Mouse (Mus musculus): ENCODE data around the gene Kcnc3.

Kcnc3 gene

DNA sequence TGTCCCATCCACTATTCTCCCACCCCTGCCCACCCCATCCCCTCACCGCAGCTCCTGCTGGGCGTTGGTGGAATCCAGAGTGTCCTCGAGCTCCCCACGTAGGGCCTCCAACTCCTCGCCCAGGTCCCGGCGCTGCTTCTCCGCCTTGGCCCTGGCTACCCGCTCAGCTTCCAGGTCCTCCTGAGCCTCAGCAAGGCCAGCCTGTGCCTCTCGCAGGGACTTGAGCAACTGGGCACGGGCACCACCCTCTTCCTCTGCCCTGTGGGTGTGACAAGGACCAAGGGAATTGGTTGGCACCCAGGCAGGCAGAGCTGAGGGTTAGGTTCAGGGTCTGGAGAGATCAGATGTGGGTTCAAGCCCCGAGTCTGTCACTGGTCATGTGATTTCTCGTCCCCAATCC lies 36.5 kb downstream of the Kcnc3 start:
- DNase-seq (ENCODE audit: low read depth, low spot score) = no peak

DNA sequence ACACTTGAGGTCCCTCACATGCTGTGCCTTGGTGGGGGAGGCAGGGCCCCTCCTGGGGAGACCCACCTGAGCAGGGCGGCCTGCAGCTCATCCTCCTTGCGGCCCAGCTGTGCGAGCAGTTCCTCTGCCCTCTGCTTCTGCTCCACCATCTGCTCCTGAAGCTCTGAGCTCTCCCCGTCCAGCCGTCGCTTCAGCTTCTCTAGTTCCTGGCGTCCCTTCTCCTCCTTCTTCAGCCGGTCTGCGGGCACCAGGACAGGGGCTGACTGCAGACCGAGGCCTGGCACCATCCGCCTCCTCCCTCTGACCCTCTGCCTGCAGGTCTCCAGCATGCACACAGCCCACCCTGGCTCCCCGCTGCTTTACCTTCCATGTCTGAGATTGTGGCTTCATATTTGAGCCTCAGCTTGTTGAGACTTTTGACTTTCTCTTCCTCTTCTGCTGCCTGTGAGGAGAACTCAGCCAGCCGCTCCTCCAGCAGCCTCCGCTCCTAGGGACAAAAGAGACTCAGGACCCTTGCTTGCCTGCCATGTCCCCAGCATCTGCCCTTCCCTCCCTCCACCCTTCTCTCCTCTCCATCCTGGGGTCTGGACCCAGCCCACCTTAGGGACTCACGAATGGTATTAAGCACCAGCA lies 38.1 kb downstream of the Kcnc3 start:
- DNase-seq (ENCODE audit: low read depth, low spot score) = no peak

DNA sequence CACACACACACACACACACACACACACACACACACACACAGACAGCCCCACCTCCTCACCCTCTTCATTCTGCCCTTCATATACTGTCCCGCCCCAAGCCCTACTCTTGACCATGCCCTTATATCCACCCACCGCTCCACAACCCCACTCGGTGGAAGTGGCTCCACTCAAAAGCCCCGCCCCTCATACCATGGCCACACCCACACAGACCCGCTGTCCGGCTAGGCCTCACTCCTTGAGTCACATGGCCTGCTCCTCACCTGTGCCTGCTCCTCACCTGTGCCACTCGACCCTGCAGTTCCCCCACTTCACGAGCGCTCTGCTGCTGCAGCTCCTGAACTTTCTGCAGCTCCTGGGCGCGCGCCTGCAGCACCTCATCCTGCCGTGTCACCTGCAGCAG lies 40.0 kb downstream of the Kcnc3 start:
- no peak for DNase-seq (ENCODE audit: low read depth, low spot score)

DNA sequence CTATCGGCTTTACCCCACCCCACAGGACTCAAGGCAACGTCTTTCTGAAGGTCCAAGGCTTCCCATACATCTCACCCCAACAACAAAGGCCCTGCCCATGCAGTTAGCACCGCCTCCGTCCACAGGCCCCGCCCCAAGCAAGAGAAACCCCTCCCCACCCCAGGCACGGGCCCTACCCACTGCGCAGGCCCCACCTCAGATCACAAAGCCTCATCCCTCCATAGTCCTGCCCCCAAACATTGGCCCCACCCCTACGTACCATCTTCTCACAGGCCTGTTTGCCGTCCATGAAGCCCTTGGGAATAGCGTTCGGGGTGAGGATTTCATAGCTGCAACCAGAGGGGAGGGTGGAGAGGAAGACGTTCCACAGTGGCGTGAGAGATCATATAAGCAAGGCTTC lies 42.2 kb downstream of the Kcnc3 start:
- no peak for DNase-seq (ENCODE audit: low read depth, low spot score)

DNA sequence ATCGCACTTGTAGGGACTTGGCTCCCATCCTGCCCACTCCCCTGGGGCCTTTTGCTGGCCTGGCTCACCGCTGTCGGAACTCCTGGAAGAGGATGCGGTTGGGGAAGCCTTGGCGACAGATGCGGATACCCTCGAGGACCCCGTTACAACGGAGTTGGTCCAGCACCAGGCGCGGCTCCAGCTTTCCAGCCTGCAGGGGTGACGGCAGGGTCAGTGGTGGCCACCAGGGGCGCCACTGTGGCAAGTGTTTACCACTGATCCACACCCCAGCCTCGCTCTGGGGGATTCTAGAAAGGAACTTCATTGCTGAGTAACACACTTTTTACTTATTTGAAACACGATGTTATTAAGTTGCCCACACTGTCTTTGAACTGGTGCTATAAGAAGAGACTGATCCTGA lies 42.9 kb downstream of the Kcnc3 start:
- DNase-seq (ENCODE audit: low read depth, low spot score) = no peak

DNA sequence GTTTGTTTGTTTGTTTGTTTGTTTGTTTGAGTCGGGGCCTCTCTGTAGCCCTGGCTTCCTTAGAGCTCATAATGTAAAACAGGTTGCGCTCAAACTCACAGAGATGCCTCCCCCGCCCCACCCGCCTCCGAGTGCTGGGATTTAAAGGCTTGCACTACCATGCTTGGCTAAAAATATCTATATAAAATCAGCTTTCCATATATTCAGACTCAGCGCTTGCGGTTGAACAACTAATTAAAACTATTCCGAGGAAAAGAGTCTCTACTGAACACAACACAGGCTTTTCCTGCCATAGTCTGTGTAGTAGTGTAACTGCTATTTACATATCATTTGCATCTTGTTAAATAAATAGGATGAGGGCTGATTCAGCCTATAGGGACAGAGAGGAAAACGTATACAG lies 46.2 kb downstream of the Kcnc3 start:
- DNase-seq (ENCODE audit: low read depth, low spot score) = no peak

DNA sequence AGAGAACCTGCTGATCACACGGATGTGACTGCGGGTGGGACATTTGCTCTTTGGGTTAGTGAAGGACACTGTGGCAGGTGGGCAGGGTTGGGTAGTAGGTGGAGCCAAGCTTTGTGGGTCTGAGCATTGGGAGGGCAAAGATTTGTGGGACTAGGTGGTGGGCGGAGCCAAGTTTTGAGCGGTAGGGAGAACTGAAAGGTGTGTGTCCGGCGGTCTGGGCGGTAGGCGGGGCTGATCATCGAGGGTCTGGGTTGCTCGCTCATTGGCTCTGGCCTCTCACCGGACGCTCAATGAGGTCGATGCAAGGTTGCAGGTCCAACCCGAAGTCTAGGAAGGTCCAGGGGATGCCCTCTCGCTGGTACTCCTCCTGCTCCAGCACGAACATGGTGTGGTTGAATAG lies 48.2 kb downstream of the Kcnc3 start:
- DNase-seq (ENCODE audit: low read depth, low spot score) = no peak

DNA sequence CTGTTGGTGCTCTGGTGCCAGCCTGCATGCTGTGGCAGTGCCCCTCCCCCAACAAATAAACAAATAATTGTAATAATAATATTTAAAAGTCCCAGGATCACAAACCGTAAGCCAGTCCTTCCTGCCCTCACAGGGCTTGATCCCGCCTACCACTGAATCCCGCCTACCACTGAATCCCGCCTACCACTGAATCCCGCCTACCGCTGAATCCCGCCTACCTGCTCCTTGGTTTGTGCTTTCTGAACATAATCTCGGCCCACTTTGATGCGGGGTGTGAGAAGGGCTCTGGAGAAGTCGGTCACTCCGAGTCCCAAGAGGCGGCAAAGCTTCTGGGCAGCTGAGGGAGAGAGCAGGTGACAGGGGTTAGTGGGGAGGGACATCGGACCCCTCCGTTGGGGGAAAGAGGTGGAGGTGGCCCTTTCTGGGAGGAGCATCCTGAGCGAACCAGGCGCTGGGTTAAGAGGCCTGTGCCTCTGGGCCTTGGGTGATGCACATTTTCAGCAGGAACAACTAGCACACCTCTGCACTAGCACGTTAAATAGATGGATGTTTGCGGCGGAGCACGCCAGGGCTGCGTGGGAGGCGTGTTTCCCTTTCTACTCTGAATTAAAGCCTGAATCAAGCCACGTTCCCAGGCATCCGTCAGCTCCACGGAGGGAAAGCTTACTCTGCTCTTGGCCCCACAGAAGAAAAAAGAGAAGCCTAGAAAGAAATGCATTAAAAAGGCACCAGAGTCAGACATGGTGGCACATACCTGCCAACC lies 50.6 kb downstream of the Kcnc3 start:
- no peak for DNase-seq (ENCODE audit: low read depth, low spot score)

DNA sequence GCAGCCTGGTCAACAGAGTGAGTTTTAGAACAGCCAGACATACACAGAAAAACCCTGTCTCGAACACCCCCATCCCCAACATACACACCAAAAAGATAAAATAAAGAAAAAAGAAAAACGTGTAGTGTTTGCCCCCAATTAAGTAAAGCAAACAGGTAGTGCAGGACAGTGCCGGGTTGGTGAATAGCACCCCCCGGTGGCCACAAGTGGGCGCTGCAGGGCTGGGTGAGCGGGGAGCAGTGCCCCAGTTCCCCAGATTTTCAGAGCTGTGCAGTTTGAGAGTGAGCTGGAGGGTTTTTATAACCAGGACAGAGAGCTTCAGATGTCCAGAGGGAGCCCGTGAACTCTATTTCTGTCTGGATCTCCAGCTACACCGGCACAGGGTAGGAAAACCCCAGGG lies 51.4 kb downstream of the Kcnc3 start:
- DNase-seq (ENCODE audit: low read depth, low spot score) = no peak

DNA sequence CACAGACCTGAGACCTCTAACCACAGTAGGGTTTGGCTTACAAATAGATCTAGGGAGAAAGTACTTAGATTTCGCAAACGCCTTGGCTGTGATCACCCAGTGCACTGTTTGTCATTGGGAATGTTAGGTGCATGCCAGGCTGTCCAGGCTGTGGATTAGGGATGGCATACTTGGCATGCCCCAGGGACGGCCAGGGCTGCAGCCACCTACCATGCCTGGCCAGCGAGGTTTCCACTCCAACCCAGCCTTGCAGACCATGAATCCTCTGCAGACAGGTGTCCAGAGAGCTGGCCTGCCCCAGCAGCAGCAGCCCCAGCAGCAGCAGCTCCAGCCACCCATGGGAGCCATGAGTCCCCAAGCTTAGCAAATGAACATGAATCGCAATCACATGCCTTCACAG lies 54.8 kb downstream of the Kcnc3 start:
- DNase-seq (ENCODE audit: low read depth, low spot score) = no peak

DNA sequence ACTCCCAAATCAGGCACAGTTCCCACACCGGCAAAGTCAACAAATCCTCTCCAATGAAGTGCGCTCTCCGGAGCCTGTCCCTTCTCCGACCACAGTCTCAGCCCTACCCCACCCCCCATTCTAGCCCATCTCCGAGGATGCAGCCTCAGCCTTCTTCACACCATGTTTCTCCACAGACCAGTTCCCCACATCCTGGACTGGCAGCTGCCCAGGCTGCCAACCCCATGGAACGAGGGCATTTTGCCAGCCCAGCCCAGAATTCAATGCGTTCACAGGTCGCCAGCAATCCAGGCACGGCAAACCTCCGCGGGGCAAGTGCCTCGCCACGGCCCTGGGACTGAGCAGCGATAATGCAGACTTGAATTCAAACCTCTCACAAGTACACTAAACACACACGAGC lies 55.5 kb downstream of the Kcnc3 start:
- DNase-seq (ENCODE audit: low read depth, low spot score) = no peak

DNA sequence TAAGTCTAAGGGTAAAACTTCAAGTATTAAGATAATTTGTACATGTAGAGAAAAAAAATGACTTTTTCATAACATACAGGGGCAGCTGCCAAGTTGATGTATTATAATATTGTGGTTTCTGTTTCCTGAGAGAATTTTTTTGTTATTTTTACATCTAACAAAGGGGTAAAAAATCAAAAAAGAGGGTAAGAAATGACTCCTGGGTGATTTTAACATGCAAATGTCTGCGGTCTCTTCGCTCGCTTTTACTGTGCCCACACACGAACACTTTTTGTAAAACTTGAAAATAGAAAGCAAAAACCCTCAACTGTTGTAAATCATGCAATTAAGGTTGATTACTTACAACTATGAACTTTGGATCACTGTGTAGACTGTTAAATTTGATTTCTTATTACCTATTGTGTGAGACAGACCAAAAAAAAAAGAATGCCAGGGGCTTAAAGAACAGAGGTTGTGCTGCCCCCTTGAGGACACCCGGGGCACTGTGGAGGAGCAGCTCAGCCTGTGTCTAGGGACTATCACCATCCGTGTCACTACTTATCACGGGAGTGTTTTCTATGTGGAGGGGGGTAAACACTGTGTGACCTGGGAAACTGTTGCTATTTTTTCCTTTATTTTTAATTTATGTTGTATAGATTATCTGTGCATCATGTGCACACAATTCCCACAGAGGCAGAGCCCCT lies 56.7 kb downstream of the Kcnc3 start:
- DNase-seq (ENCODE audit: low read depth, low spot score) = peak; percentile 72

DNA sequence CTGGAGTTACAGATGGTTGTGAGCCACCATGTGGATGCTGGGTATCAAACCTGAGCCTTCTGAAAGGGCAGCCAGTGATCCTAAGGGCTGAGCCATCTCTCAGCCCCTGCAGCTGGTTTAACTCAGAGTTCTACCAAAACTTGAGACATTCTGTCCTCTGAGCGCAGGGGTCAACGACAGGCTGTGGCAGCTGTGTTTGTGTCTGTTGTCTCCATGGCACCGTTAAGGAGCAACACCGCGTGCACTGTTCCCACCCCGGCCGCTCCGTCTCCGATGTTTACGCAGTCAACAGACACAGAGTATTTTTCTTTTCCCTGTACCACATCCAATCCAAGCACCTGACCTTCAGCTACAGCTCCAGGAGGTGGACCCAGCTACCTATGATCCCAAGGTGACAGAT lies 57.3 kb downstream of the Kcnc3 start:
- DNase-seq (ENCODE audit: low read depth, low spot score) = no peak

DNA sequence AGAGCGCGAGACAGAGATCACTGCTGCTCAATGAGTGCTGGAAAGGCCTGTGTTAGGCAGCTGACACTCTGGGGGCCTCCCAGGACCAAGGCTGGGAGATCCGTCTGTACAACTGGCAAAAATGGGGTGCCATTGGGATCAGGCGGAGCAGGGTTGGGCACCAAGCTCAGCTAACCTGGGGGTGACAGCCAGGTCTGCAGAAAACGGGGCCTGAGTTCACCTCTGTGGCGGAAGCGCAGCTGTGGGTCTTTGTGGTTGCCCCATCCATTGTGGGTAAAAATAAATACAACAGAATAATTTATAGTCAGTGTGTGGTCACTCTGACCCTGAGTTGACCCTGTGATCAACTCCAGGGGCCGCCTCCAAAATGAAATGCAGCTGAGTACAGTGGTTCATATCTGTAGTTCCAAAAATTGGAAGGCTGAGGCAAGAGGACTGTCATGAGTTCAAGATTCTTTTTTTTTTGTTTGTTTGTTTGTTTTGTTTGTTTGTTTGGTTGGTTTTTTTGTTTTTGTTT lies 58.7 kb downstream of the Kcnc3 start:
- DNase-seq (ENCODE audit: low read depth, low spot score) = no peak

DNA sequence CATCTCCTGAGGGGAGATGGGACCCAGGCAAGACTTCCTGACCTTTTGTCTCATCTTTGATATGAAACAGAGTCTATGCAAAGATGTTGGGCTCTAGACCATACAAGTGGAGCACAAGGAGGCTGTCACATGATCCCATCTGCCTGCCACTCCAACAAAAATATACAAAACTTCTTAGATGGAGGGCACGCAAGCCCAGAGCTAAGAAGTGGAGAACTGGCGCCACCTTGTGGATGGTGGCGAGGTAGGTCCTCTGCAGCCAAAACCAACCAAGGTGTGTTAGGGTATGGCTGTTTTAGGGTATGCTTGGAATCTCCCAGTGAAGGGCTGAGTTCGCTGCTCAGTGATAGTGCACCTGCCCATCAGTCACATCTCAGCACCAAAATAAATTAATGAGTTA lies 59.5 kb downstream of the Kcnc3 start:
- peak; percentile 78 for DNase-seq (ENCODE audit: low read depth, low spot score)

DNA sequence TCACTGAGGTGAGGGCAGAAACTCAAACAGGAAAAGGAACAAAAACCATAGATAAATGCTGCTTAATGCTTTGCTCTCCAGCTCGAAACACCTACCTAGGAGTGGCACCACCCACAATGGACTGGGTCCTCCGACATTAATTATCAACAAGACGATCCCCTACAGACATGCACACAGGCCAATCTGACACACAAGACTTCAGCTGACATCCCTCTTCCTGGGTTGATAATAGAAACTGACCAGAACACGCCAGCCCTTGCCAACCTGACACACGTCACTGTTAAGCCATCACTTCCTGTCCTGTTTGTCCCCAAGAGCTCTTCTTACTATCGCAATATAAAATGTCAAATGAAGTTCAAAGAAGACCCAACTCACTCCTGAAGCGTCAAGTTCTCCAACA lies 61.0 kb downstream of the Kcnc3 start:
- no peak for DNase-seq (ENCODE audit: low read depth, low spot score)

DNA sequence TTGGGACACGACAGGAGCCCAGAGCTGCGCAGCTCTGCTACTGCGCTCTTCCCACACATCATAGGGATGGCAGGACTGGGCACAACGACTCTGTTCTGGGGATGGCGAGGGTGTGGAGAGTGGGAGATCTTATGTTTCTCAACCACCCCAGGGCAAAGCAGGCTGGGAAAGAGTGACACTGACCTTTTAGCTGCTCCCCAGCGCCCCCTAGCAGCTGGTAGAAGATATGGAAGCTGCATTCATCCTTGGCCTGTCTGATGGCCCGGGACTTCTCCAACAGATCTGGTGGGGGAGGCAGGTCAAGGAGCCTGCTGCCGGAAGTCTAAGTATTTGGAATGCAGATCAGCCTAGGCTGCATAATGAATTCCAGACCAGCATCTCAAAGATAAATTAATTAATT lies 63.3 kb downstream of the Kcnc3 start:
- DNase-seq (ENCODE audit: low read depth, low spot score) = no peak

All from mesoderm, embryonic 11.5 days (tissue).